Mouse (Mus musculus) kidney, postnatal 25 days (tissue): Measurements from ENCODE around the gene Gja1.
A peak's percentile ranks its signal among the peaks of the same experiment; 100 is the strongest.

Source experiments
- DNase-seq, 2 experiments: peaks; one replicate each; pipeline ENCODE4 v3.0.0; 2021; ENCODE audit warnings: mixed read lengths in 2 of 2

Gene Gja1

DNA sequence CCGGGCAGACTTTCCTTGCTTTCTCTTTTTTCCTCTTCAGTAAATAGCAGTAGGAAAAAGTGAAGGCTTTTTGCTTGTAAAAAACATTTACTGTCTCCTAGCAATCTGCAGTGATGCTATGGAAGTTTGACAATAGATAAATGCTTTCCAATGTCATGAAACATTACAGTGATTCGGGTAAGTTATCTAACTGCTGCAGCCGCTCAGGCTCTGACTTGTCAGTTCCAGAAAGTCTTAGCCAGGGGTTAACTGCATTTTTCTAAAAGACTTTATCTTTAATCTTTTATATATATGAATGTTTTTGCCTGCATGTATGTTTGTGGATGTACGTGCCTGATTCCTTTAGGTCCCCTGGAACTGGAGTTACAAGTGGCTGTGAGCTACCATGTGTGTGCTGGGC, 45.4 kb downstream of the Gja1 start:
- no peak for DNase-seq

DNA sequence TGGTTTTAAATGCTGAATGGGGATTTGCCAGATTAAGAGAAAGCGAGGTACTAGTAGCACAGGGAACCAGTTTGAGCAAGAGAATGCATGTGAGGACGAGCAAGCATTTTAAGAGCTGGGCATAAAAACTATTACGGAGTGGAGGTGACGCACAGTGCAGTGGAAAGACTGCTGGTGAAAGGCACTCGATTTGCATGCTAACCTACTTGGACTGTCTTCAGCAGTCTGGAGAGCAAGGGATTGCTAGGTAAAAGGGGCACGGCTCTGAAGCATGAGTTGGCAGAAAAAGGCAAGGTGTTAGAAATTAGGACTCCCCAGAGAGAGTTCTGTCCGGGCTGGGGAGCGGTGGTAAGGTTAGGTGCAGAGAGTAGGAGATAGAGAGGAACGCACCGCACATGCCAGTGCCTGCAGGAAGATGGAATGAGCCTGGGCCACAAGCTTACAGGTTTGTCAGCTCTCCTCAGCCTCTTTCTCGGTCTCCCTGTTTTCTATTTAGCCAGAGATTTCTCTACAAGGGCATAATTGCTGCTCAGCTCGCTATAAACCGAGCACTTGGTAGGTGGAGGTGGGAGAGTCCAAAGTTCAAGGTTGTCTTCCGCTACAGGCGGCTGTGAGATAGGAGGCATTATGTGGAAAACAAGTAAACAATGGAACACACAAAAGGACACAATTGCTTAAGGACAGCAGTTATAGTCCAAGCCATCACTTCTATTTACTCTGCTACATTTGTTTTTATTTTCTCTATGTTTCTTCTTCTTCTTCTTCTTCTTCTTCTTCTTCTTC, 48.1 kb downstream of the Gja1 start:
- DNase-seq: no peak

DNA sequence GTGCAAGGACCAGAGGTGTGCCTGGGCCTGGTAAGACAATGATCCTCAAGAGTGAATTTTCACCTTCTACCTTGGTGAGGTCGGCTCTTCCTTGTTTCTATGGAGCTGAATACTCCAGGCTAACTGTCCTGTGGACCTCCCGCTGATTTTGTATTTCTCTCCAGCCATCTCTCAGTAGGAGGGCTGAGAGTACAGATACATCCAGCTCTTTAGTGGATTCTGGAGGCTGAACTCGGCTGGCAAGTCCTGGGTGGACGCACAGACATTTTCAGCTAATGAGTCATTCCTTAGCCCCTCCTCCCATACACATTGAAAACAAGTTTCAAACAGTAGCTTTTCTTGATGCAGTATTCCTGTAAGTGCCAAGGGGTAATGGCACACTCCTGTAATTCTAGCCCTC, 49.2 kb downstream of the Gja1 start:
- no peak for DNase-seq

DNA sequence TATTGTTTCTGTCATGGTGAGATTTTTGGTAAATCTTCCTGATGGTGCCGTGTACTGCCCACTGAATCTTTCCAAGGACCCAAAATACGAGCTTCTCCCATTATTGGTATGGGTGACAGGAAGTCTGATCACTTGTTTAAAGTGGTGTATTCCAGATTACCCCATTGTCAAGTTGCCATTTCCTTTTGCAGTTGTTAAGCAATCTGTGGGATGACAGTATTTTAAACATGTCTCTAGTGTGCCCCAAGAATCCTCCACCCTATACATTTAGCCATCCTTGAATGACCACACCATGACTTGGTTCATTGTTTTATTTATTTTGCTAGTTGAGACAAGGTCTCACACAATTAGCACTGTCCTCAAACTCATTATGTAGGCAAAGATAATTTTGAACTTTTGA, 50.3 kb downstream of the Gja1 start:
- no peak for DNase-seq

DNA sequence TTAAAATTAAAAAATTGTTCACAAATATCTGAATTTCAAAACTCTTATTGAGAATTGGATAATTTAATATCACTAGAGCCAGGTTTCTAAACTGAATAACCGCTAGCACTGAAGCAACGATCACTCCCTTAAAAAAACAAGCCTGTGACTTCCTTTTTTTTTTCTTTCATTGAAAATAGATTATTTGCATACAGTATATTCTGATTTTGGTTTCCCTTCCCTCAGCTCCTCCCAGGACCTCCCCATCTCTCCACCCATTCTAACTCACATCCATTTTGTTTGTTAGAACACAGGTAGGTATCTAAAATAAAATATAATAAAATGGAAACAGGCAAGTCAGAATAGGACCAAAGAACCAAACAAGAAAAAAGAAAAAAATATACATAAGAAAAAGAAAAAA, 50.7 kb downstream of the Gja1 start:
- DNase-seq: no peak

DNA sequence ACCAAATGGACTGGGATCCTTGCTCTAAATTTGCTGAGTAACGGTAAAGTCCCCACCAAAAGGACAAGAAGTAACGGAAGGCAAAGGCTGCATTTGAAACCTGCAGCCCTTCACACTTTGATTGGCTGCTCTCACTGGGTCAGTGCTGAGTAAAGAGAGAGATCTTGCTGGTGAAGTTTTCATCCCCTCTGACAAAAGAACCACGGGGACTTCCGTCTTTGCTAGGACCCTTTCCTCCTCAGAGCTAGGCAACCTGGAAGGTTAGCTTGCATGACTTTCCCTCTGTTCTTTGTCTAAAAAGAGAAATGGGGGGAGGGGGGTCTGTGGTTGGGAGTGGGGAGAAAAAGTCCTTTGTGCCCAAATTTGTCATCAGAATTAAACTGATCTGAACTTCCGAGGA, 51.9 kb downstream of the Gja1 start:
- no peak for DNase-seq

DNA sequence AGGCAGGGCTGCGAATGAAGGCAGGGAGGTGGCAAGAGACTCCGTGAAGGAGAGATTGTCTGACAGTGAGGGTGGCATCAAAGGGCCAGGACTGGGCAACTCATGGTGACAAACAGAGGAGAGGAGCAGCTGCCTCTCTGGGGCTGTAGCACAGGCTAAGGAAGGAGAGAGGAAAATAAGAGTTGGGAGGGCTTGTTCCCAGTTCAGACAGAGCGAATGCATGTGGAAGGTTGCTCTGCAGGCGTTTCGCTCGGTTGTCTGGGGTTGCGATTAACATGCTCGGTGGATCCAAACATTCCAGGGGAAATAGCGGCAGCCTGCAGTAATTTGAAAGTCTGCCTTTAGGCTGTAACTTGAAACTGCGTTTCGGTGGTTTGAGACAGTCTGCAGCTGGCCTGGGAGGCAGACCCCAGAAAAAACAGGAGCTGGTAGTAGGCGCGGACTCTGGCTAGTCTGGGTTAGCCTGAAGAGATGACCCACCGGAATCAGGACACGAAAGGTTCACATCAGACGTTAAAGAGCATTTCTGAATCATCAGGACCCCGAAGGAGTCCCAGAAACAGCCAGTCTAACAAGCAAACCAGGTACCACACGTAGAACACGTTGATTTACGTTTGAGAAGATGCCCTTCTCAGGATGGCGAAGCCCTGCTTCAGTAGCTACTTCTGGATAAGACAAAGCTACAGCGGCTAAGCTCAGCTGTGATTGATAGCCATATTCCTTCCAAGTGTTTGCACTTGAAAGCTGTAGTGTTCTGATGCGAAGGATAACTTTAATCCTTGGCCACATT, 54.7 kb downstream of the Gja1 start:
- no peak for DNase-seq

DNA sequence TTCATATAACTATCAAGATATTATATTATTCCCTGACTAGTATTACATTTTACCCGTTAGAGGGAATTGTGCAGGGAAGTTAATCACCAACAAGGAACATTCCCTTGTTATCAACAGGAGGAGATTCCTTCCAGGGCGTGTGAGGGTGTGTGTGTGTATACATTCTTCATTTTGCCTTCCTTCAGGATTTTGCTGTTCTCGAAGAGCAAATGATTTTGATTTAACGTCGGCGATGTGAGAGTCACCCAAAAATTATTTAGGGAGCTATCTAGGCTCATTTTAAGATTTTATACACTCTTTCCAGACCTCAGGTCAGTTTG, 55.2 kb downstream of the Gja1 start:
- no peak for DNase-seq

DNA sequence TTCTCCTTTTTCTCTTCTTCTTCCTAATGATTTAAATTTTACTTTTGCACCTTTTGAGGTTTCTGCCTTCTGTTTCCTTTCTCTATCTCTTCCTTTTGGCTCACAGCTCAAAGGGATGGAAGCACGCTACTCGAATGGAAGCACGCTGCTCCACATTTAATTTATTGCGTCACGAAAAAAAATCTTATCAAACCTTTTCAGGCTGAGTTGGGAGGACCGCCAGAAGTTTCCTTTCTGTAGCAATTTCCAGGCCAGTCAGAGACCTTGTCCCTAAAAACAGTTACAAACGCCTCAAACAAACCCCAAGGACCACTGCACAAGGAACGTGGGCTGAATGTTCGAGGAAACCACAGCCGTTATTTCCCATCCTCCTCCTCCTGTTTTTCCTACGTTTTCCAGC, 60.2 kb downstream of the Gja1 start:
- peak in 1 of 2 experiments; percentile 20 for DNase-seq

DNA sequence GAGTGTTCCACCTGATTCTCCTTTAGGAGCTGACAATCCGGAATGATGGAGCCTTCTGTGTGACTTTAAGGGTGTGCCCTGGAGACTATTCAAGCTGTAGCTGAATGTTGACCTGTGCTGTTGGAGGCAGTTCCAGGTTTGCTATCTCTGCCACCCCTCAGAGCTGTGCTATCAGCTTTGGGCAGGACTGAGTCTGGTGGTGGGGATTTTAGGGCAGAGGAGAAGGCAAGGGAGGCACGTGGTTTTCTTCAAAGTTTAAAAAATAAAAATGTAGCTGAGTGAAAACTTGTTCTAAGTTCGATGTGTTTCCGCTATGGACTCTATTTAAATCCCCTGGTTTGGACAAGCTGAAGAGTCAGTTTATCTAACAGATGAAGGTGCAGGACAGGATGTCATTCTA, 62.5 kb downstream of the Gja1 start:
- DNase-seq: no peak

DNA sequence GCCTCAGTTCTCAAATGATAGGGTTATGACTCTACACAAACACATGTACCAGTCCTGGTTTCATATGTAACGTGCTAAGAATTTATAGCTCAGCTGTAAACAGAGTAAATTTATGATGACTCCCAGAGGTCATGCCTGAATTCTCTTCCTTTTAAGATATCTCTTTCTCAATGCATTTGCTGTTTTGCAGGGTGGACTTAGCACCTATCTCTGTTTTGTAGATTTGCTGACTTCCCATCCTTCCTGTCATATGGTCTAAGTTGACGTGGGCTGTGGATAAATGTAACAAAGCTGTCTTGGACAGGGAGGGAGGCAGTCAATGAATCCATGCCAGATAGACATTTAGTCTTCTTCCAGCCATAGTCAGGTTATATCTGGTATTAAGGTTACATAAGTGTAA, 67.3 kb downstream of the Gja1 start:
- no peak for DNase-seq

DNA sequence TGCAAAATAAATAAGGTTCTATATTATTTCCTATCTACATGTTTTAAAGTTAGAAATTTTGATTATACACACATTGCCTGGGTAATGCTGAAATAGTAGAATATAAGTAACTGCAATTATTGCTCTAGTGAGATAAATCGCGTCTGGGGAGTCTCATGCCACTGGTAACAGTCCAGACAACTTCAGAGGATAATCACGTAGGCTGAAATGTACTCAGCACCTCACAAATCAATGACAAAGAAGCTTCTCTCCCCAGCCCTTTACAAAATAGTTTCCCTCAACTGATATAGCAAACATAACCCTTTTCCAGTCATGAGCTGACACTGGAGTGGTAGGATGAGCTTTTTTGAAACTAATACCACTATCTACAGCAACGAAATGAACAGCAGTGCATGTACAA, 71.9 kb downstream of the Gja1 start:
- no peak for DNase-seq
